Mouse (Mus musculus): ENCODE results near the gene Fbxo27.

- no peak for TF ChIP-seq CTCF (IDR thresholded peaks at IDR 0.05)
- TF ChIP-seq EP300 (IDR thresholded peaks at IDR 0.05; ENCODE audit: insufficient read depth, low read depth, low read length) = no peak
- no peak for TF ChIP-seq POLR2A (IDR thresholded peaks at IDR 0.05; ENCODE audit: insufficient read depth, low read depth, low read length)
These were observed 48.3 kb downstream of the Fbxo27 start for GRCm38 (mm10) chr7:28740949-28741348.

All from heart, adult 2 months (tissue).